8 mouse cellular contexts compared by ENCODE assay signal in genomic region chr2:143846799-143847198, GRCm38 (mm10). TPM values are rescaled to one million over a fixed set of nuclear protein-coding genes. Genes with fewer than 3 reads are reported as not detected.
DNase-seq lines count a peak whose midpoint lies in the region; ATAC-seq lines count a peak whose summit lies in the region.

No protein-coding gene starts in this region.

- no peaks in the 10 kb centered on the region for H3K27me3 ChIP-seq in heart, embryonic 10.5 days (ENCODE audit: insufficient read depth, poor library complexity, severe bottlenecking)
- no peaks in the 10 kb centered on the region for H3K27me3 ChIP-seq in neural tube, embryonic 15.5 days (replicated peaks)

- peak; percentile 97 for DNase-seq in heart, adult 11 months
- DNase-seq in heart, embryonic 10.5 days (ENCODE audit: low spot score) = no peak
- DNase-seq in fibroblast of lung, adult 2 months (ENCODE audit: low read depth) = peak; percentile 41
- DNase-seq in kidney, adult 8-10 months = peak; percentile 64 to 73
- no peak for DNase-seq in thymus, adult 18-20 months
- DNase-seq in thymus, postnatal 10 days (ENCODE audit: low spot score in 2 of 2) = no peak

- H3K27ac ChIP-seq in heart, embryonic 10.5 days = no peak overlapping the region
- no peak overlapping the region for H3K27ac ChIP-seq in neural tube, embryonic 15.5 days (replicated peaks)

- ATAC-seq in megakaryocyte progenitor cell, adult 5-6 weeks (replicated peaks; ENCODE audit: poor library complexity) = peak; percentile 65
- ATAC-seq in neural tube, embryonic 15.5 days (ENCODE audit: low FRiP score) = no peak

- 64% methylated on average over 4 of the region's 4 CpGs for WGBS in heart, embryonic 10.5 days
- 61% methylated on average over 4 of the region's 4 CpGs for whole genome bisulfite sequencing in neural tube, embryonic 15.5 days

- no peak overlapping the region for H3K4me2 ChIP-seq in neural tube, embryonic 15.5 days

- H3K4me1 ChIP-seq in heart, embryonic 10.5 days = peaks cover 10% of the 10 kb centered on the region; the same call in 1 of the 2 replicates
- 0 out of 2 replicates have a peak, but pooled peaks cover 3% of the 10 kb centered on the region for H3K4me1 ChIP-seq in neural tube, embryonic 15.5 days

- no peak overlapping the region for H3K9ac ChIP-seq in neural tube, embryonic 15.5 days (replicated peaks)

- H3K9me3 ChIP-seq in heart, embryonic 10.5 days = no peaks in the 10 kb centered on the region
- no peaks in the 10 kb centered on the region for H3K9me3 ChIP-seq in neural tube, embryonic 15.5 days (replicated peaks)

- no peak overlapping the region for H3K4me3 ChIP-seq in heart, embryonic 10.5 days
- no peak overlapping the region for H3K4me3 ChIP-seq in neural tube, embryonic 15.5 days (replicated peaks)

- no peaks in the 10 kb centered on the region for H3K36me3 ChIP-seq in heart, embryonic 10.5 days
- H3K36me3 ChIP-seq in neural tube, embryonic 15.5 days = no peaks in the 10 kb centered on the region

RNA-seq across cellular contexts. Expression of gene Bfsp1, which starts 16.2 kb away (rescaled TPM):
- polyA plus RNA-seq in heart, embryonic 10.5 days (2016; fragmentation: Nextera tagmentation; extraction: Ambion mirVana) = 2.1 and 2.2 TPM in 2 replicates
- 0.07 TPM in 1 of 2 replicates, not detected in the other for total RNA-seq in megakaryocyte progenitor cell, adult 5-6 weeks (2015)
- 0.50 TPM in 1 of 2 replicates, not detected in the other for total RNA-seq in megakaryocyte progenitor cell, adult 5-6 weeks (2017)
- 1.4 and 1.9 TPM in 2 replicates for polyA plus RNA-seq in neural tube, embryonic 15.5 days (2015; fragmentation: Nextera tagmentation; extraction: Ambion mirVana)

Comparison
In these comparisons a context has a peak if more than half of its experiments do, and no peak if none do; other contexts are left out.
1. DNase-seq: peak in heart, adult 11 months (single experiment), fibroblast of lung, adult 2 months (single experiment) and kidney, adult 8-10 months (2 of 2); none in heart, embryonic 10.5 days (single experiment), thymus, adult 18-20 months (0 of 2) and thymus, postnatal 10 days (0 of 2).